Mouse (Mus musculus) embryonic fibroblast, embryonic 13.5 days (primary cell): ENCODE measurements around the gene Tox2.

Experiments used
- CTCF ChIP-seq: IDR thresholded peaks from 2 replicates; pipeline ENCODE4 v1.5.1; 2011; ENCODE audit warnings: mild to moderate bottlenecking, control low read depth, low read length, moderate library complexity, borderline replicate concordance; ENCODE audit not compliant: insufficient read depth
- POLR2A ChIP-seq: IDR thresholded peaks from 2 replicates; pipeline ENCODE4 v1.6.1; 2011; ENCODE audit warnings: low read depth, mild to moderate bottlenecking, control low read depth, low read length, moderate library complexity

DNA sequence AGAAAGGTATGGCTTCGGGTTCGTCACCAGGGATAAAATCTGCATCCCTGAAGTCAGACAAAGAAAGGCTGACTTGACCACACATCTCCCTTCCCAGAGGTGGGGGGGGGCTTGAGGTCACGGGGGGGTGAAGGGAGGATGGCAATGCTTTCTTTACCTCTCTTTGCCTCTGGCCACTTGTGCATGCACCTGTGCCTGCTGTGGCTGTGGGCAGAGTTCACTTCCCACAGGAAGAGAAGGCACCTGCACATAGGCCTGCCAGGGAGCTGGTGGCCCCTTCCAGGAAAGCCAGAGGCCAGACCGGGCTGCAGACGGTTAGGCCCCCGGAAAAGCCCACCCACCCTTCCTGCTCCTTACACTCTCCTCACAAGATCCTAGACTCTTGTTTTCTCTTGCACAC, 128.5 kb downstream of the Tox2 start:
- TF ChIP-seq CTCF = no peak
- TF ChIP-seq POLR2A = no peak
